In genomic region chr17:17837426-17837825, GRCm38 (mm10) we compare ENCODE assay signal across 8 mouse cellular contexts. TPM values are rescaled to one million over a fixed set of nuclear protein-coding genes. Genes with fewer than 3 reads are reported as not detected.
DNase-seq lines count a peak whose midpoint lies in the region; ATAC-seq and TF ChIP-seq lines count a peak whose summit lies in the region.

No protein-coding gene starts in this region.

- WGBS in spleen, adult 2 months, result 44% methylated on average over 13 of the region's 13 CpGs
- WGBS in heart, embryonic 16.5 days, result 6% methylated on average over 13 of the region's 13 CpGs
- 20% methylated on average over 13 of the region's 13 CpGs for WGBS in liver, embryonic 12.5 days (ENCODE audit: insufficient replicate concordance)
- WGBS in stomach, embryonic 14.5 days, result 6% methylated on average over 13 of the region's 13 CpGs

- no peak for ATAC-seq in heart, embryonic 16.5 days (replicated peaks; ENCODE audit: extremely low read depth, insufficient read depth, low FRiP score)
- no peak for ATAC-seq in liver, embryonic 12.5 days
- ATAC-seq in stomach, embryonic 14.5 days (ENCODE audit: insufficient number of reproducible peaks, insufficient read depth, low FRiP score, low read depth), result no peak

- peak overlapping the region; percentile 44; the same call in 1 of the 2 replicates for H3K27ac ChIP-seq in spleen, adult 2 months (ENCODE audit: insufficient read depth, low read length)
- H3K27ac ChIP-seq in heart, embryonic 16.5 days (ENCODE audit: low read length), result peak overlapping the region; percentile 87
- peak overlapping the region; percentile 67 for H3K27ac ChIP-seq in liver, embryonic 12.5 days
- peak overlapping the region; percentile 82 for H3K27ac ChIP-seq in stomach, embryonic 14.5 days (ENCODE audit: low read length)

- H3K36me3 ChIP-seq in spleen, adult 2 months (ENCODE audit: control insufficient read depth, insufficient read depth, low read length), result no peaks in the 10 kb centered on the region
- H3K36me3 ChIP-seq in heart, embryonic 16.5 days (ENCODE audit: control insufficient read depth, insufficient read depth), result peaks cover 19% of the 10 kb centered on the region
- H3K36me3 ChIP-seq in liver, embryonic 12.5 days, result peaks cover 10% of the 10 kb centered on the region
- peaks cover 42% of the 10 kb centered on the region for H3K36me3 ChIP-seq in stomach, embryonic 14.5 days (ENCODE audit: control insufficient read depth, insufficient read depth, low read length)

- peaks cover 4% of the 10 kb centered on the region; the same call in 1 of the 2 replicates for H3K4me1 ChIP-seq in spleen, adult 2 months (ENCODE audit: control insufficient read depth, insufficient read depth, insufficient read length)
- peaks cover 36% of the 10 kb centered on the region for H3K4me1 ChIP-seq in heart, embryonic 16.5 days (ENCODE audit: control insufficient read depth, insufficient read depth, low read length)
- H3K4me1 ChIP-seq in liver, embryonic 12.5 days, result peaks cover 26% of the 10 kb centered on the region
- peaks cover 40% of the 10 kb centered on the region for H3K4me1 ChIP-seq in stomach, embryonic 14.5 days (ENCODE audit: control insufficient read depth, insufficient read depth, low read length)

- H3K27me3 ChIP-seq in spleen, adult 2 months (ENCODE audit: control insufficient read depth, insufficient read depth, low read length), result no peaks in the 10 kb centered on the region
- no peaks in the 10 kb centered on the region for H3K27me3 ChIP-seq in heart, embryonic 16.5 days (ENCODE audit: control insufficient read depth, insufficient read depth, low read length)
- H3K27me3 ChIP-seq in liver, embryonic 12.5 days (replicated peaks), result no peaks in the 10 kb centered on the region
- H3K27me3 ChIP-seq in stomach, embryonic 14.5 days (ENCODE audit: control insufficient read depth, insufficient read depth, low read length), result no peaks in the 10 kb centered on the region

- no peaks in the 10 kb centered on the region for H3K9me3 ChIP-seq in heart, embryonic 16.5 days (replicated peaks; ENCODE audit: control insufficient read depth, low read length)
- H3K9me3 ChIP-seq in liver, embryonic 12.5 days (replicated peaks), result no peaks in the 10 kb centered on the region
- H3K9me3 ChIP-seq in stomach, embryonic 14.5 days (ENCODE audit: control insufficient read depth, low read depth, low read length), result no peaks in the 10 kb centered on the region

- peak overlapping the region; percentile 68 for H3K9ac ChIP-seq in heart, embryonic 16.5 days (ENCODE audit: low read length)
- H3K9ac ChIP-seq in liver, embryonic 12.5 days, result peak overlapping the region; percentile 74
- peak overlapping the region; percentile 25; the same call in 1 of the 2 replicates for H3K9ac ChIP-seq in stomach, embryonic 14.5 days (replicated peaks; ENCODE audit: low read depth, low read length)

- TF ChIP-seq CTCF in spleen, adult 2 months (IDR thresholded peaks at IDR 0.05; ENCODE audit: extremely low read depth, insufficient read depth, insufficient read length, insufficient replicate concordance), result no peak

- H3K4me2 ChIP-seq in heart, embryonic 16.5 days (ENCODE audit: low read depth, low read length), result peak overlapping the region; percentile 89
- H3K4me2 ChIP-seq in liver, embryonic 12.5 days, result peak overlapping the region; percentile 81
- peak overlapping the region; percentile 55 for H3K4me2 ChIP-seq in stomach, embryonic 14.5 days (replicated peaks; ENCODE audit: low read depth, low read length)

- H3K4me3 ChIP-seq in spleen, adult 2 months (ENCODE audit: extremely low read depth, insufficient read depth, insufficient read length), result peak overlapping the region; percentile 63; the same call in 1 of the 2 replicates
- H3K4me3 ChIP-seq in heart, embryonic 16.5 days (ENCODE audit: low read length), result peak overlapping the region; percentile 69
- peak overlapping the region; percentile 68 for H3K4me3 ChIP-seq in liver, embryonic 12.5 days
- H3K4me3 ChIP-seq in stomach, embryonic 14.5 days (ENCODE audit: low read depth, low read length), result peak overlapping the region; percentile 32

- TF ChIP-seq POLR2A in spleen, adult 2 months (IDR thresholded peaks at IDR 0.05; ENCODE audit: low read depth, low read length), result no peak

- peak; percentile 45 for DNase-seq in adrenal gland, postnatal 14 days
- no peak for DNase-seq in adrenal gland, adult 2 months
- no peak for DNase-seq in spleen, adult 2 months (ENCODE audit: low read depth in 1 of 2, low spot score in 2 of 2)
- no peak for DNase-seq in spleen, postnatal 14 days (ENCODE audit: low spot score in 2 of 2)
- no peak for DNase-seq in urinary bladder, postnatal 10 days (ENCODE audit: low spot score)

RNA-seq across cellular contexts. Expression of gene Spaca6, which starts 10.5 kb away (rescaled TPM):
- total RNA-seq in adrenal gland, postnatal 14 days (2021), result 51.1 and 70.1 TPM in 2 replicates
- 10 to 100 TPM; 47.5 to 52.3 TPM for total RNA-seq in adrenal gland, adult 2 months (2021)
- 41.1 and 41.3 TPM in 2 replicates for polyA plus RNA-seq in adrenal gland, adult 2 months (2012; rRNA removed)
- 6.8 and 8.6 TPM in 2 replicates for polyA plus RNA-seq in spleen, adult 2 months (2012; rRNA removed)
- 17.4 and 23.6 TPM in 2 replicates for polyA plus RNA-seq in heart, embryonic 16.5 days (2015; fragmentation: Nextera tagmentation; extraction: Ambion mirVana)
- polyA plus RNA-seq in liver, embryonic 12.5 days (2016; fragmentation: Nextera tagmentation; extraction: Ambion mirVana), result 5.6 and 6.4 TPM in 2 replicates
- polyA plus RNA-seq in stomach, embryonic 14.5 days (2014; fragmentation: Nextera tagmentation; extraction: Ambion mirVana), result 40.9 and 42.9 TPM in 2 replicates

RNA-seq across cellular contexts. Expression of gene Has1, which starts 17.6 kb away (rescaled TPM):
- not detected in 2 replicates for total RNA-seq in adrenal gland, postnatal 14 days (2021)
- total RNA-seq in adrenal gland, adult 2 months (2021), result under 1 TPM in 1 of 2 experiments, not detected in 1; 0.07 TPM
- 0.22 and 0.36 TPM in 2 replicates for polyA plus RNA-seq in adrenal gland, adult 2 months (2012; rRNA removed)
- polyA plus RNA-seq in spleen, adult 2 months (2012; rRNA removed), result 0.11 and 0.25 TPM in 2 replicates
- 0.98 and 1.2 TPM in 2 replicates for polyA plus RNA-seq in heart, embryonic 16.5 days (2015; fragmentation: Nextera tagmentation; extraction: Ambion mirVana)
- polyA plus RNA-seq in liver, embryonic 12.5 days (2016; fragmentation: Nextera tagmentation; extraction: Ambion mirVana), result 0.13 and 0.14 TPM in 2 replicates
- polyA plus RNA-seq in stomach, embryonic 14.5 days (2014; fragmentation: Nextera tagmentation; extraction: Ambion mirVana), result 3.1 and 4.0 TPM in 2 replicates

RNA-seq across cellular contexts. Expression of gene Fpr1, which starts 46.3 kb away (rescaled TPM):
- total RNA-seq in adrenal gland, postnatal 14 days (2021), result 0.33 TPM in 1 of 2 replicates, not detected in the other
- total RNA-seq in adrenal gland, adult 2 months (2021), result not detected
- not detected in 2 replicates for polyA plus RNA-seq in adrenal gland, adult 2 months (2012; rRNA removed)
- polyA plus RNA-seq in spleen, adult 2 months (2012; rRNA removed), result 8.2 and 8.9 TPM in 2 replicates
- 0.21 and 0.40 TPM in 2 replicates for polyA plus RNA-seq in heart, embryonic 16.5 days (2015; fragmentation: Nextera tagmentation; extraction: Ambion mirVana)
- polyA plus RNA-seq in liver, embryonic 12.5 days (2016; fragmentation: Nextera tagmentation; extraction: Ambion mirVana), result 0.61 and 0.92 TPM in 2 replicates
- polyA plus RNA-seq in stomach, embryonic 14.5 days (2014; fragmentation: Nextera tagmentation; extraction: Ambion mirVana), result 0.30 and 0.32 TPM in 2 replicates

RNA-seq across cellular contexts. Expression of gene Fpr2, which starts 50.2 kb away (rescaled TPM):
- not detected in 2 replicates for total RNA-seq in adrenal gland, postnatal 14 days (2021)
- total RNA-seq in adrenal gland, adult 2 months (2021), result under 1 TPM in 1 of 2 experiments, not detected in 1; 0.83 TPM
- polyA plus RNA-seq in adrenal gland, adult 2 months (2012; rRNA removed), result not detected in 2 replicates
- 2.4 and 2.8 TPM in 2 replicates for polyA plus RNA-seq in spleen, adult 2 months (2012; rRNA removed)
- polyA plus RNA-seq in heart, embryonic 16.5 days (2015; fragmentation: Nextera tagmentation; extraction: Ambion mirVana), result 0.21 and 0.33 TPM in 2 replicates
- 0.25 and 0.32 TPM in 2 replicates for polyA plus RNA-seq in liver, embryonic 12.5 days (2016; fragmentation: Nextera tagmentation; extraction: Ambion mirVana)
- polyA plus RNA-seq in stomach, embryonic 14.5 days (2014; fragmentation: Nextera tagmentation; extraction: Ambion mirVana), result 0.55 TPM in 1 of 2 replicates, not detected in the other

RNA-seq across cellular contexts. Expression of gene Fpr3, which starts 50.2 kb away (rescaled TPM):
- not detected in 2 replicates for total RNA-seq in adrenal gland, postnatal 14 days (2021)
- total RNA-seq in adrenal gland, adult 2 months (2021), result not detected
- polyA plus RNA-seq in adrenal gland, adult 2 months (2012; rRNA removed), result not detected in 2 replicates
- not detected in 2 replicates for polyA plus RNA-seq in spleen, adult 2 months (2012; rRNA removed)
- not detected in 2 replicates for polyA plus RNA-seq in heart, embryonic 16.5 days (2015; fragmentation: Nextera tagmentation; extraction: Ambion mirVana)
- polyA plus RNA-seq in liver, embryonic 12.5 days (2016; fragmentation: Nextera tagmentation; extraction: Ambion mirVana), result not detected in 2 replicates
- not detected in 2 replicates for polyA plus RNA-seq in stomach, embryonic 14.5 days (2014; fragmentation: Nextera tagmentation; extraction: Ambion mirVana)
